Mouse (Mus musculus) heart, embryonic 13.5 days (tissue): ENCODE data around the gene Ssh1. TPM values are rescaled to one million over a fixed set of nuclear protein-coding genes. Genes with fewer than 3 reads are reported as not detected.

Source experiments
- ATAC-seq: fragments of 200-750 bp; cut with Nextera tagmentation; 2 replicates; pipeline ENCODE4 v1.8.0; 2017; ENCODE audit warnings: moderate TSS enrichment; ENCODE audit not compliant: insufficient number of reproducible peaks, low FRiP score, low TSS enrichment; ENCODE audit errors: extremely low read depth
- H3K27ac ChIP-seq: fragments of 300-500 bp; sonication (generic); replicated peaks from 2 replicates; pipeline ENCODE4 v1.5.1; 2015; ENCODE audit warnings: moderate library complexity, mild to moderate bottlenecking, inconsistent platforms
- H3K27me3 ChIP-seq: fragments of 300-500 bp; sonication (generic); replicated peaks from 2 replicates; pipeline ENCODE4 v1.6.1; 2015; ENCODE audit warnings: mild to moderate bottlenecking, inconsistent platforms
- H3K36me3 ChIP-seq: fragments of 300-500 bp; sonication (generic); 2 replicates; pipeline ENCODE4 v1.6.1; 2015; ENCODE audit warnings: mild to moderate bottlenecking, inconsistent platforms
- H3K4me1 ChIP-seq: fragments of 300-500 bp; sonication (generic); 2 replicates; pipeline ENCODE4 v1.6.1; 2015; ENCODE audit warnings: inconsistent platforms
- H3K4me2 ChIP-seq: fragments of 300-500 bp; sonication (generic); 2 replicates; pipeline ENCODE4 v1.6.1; 2015; ENCODE audit warnings: inconsistent platforms, mild to moderate bottlenecking, moderate library complexity
- H3K4me3 ChIP-seq: fragments of 300-500 bp; sonication (generic); 2 replicates; pipeline ENCODE4 v1.5.1; 2015; ENCODE audit warnings: moderate library complexity, mild to moderate bottlenecking, inconsistent platforms
- H3K9ac ChIP-seq: fragments of 300-500 bp; sonication (generic); 2 replicates; pipeline ENCODE4 v1.6.1; 2015; ENCODE audit warnings: inconsistent platforms, mild to moderate bottlenecking, moderate library complexity
- H3K9me3 ChIP-seq: fragments of 300-500 bp; sonication (generic); 2 replicates; pipeline ENCODE4 v1.6.1; 2016; ENCODE audit warnings: inconsistent platforms
- WGBS: fragments of 180-500 bp; shearing (Covaris S2); methylation state at CpG from one replicate; pipeline ENCODE4 v1.1.7; 2015; ENCODE audit warnings: mixed read lengths; 5-methylcytosine and 5-hydroxymethylcytosine counted together
- polyA plus RNA-seq: library from polyadenylated mRNA; unstranded; fragments of >200 nt; fragmentation: Nextera tagmentation; extraction: Ambion mirVana; gene quantifications from 2 replicates; pipeline ENCODE4 v1.2.1, GENCODE M21; 2015

Ssh1 gene
- polyA plus RNA-seq, 1 experiment from 2014 or later, result 13.5 TPM

- Histone ChIP-seq H3K4me3 (peak within 1 kb of the TSS; percentile 100), H3K4me1 (peaks cover 53% of the 10 kb centered on the region)
- WGBS, result under 1% methylated on average over 68 of the region's 68 CpGs
These were observed 84.9 kb downstream of the Ssh1 start, which contains the start of gene Coro1c for GRCm38 (mm10) chr5:113908592-113909441. Gene Coro1c (minus strand): TSS chr5:113908758.

GRCm38 (mm10) chr5:113907786-113908567 is 85.7 kb downstream of the Ssh1 start:
- Histone ChIP-seq H3K4me2 (peak overlapping the region; percentile 88), H3K9me3 (no peaks in the 10 kb centered on the region), H3K27me3 (no peaks in the 10 kb centered on the region), H3K4me3 (peak overlapping the region; percentile 100), H3K4me1 (peaks cover 62% of the 10 kb centered on the region), H3K27ac (peak overlapping the region; percentile 99), H3K9ac (peak overlapping the region; percentile 99), H3K36me3 (no peaks in the 10 kb centered on the region)
- under 1% methylated on average over 66 of the region's 69 CpGs for WGBS
- ATAC-seq, result peak; percentile 62

More at GRCm38 (mm10) chr5:113908592-113909441, 84.9 kb downstream of the Ssh1 start, which contains the start of gene Coro1c:
- H3K27me3 ChIP-seq, result no peaks in the 10 kb centered on the region
- peak within 1 kb of the TSS; percentile 99 for H3K9ac ChIP-seq
- H3K36me3 ChIP-seq, result no peaks in the 10 kb centered on the region
- no peaks in the 10 kb centered on the region for H3K9me3 ChIP-seq
- H3K4me2 ChIP-seq, result peak within 1 kb of the TSS; percentile 88
- ATAC-seq, result peak; percentile 79
- peak within 1 kb of the TSS; percentile 99 for H3K27ac ChIP-seq

- no peaks in the 10 kb centered on the region for H3K36me3 ChIP-seq
- peak overlapping the region; percentile 99 for H3K9ac ChIP-seq
- H3K27me3 ChIP-seq, result no peaks in the 10 kb centered on the region
- H3K4me3 ChIP-seq, result peak overlapping the region; percentile 100
- peak overlapping the region; percentile 88 for H3K4me2 ChIP-seq
- 7% methylated on average over 17 of the region's 17 CpGs for WGBS
- H3K9me3 ChIP-seq, result no peaks in the 10 kb centered on the region
- H3K27ac ChIP-seq, result peak overlapping the region; percentile 99
- no peak for ATAC-seq
- peaks cover 70% of the 10 kb centered on the region for H3K4me1 ChIP-seq
These were observed 86.5 kb downstream of the Ssh1 start for GRCm38 (mm10) chr5:113906958-113907735.

- H3K27ac ChIP-seq, result no peak overlapping the region
- no peaks in the 10 kb centered on the region for H3K9me3 ChIP-seq
- 0 out of 2 replicates have a peak overlapping the region, but pooled peaks have one; percentile 37 for H3K9ac ChIP-seq
- no peaks in the 10 kb centered on the region for H3K27me3 ChIP-seq
- H3K4me3 ChIP-seq, result no peak overlapping the region
- ATAC-seq, result no peak
- no peaks in the 10 kb centered on the region for H3K36me3 ChIP-seq
- 21% methylated on average over 4 of the region's 4 CpGs for WGBS
- peaks cover 84% of the 10 kb centered on the region for H3K4me1 ChIP-seq
- peak overlapping the region; percentile 88; the same call in 1 of the 2 replicates for H3K4me2 ChIP-seq
These were observed 88.7 kb downstream of the Ssh1 start for GRCm38 (mm10) chr5:113904987-113905386.

- H3K4me1 ChIP-seq, result peaks cover 89% of the 10 kb centered on the region
- H3K27me3 ChIP-seq, result no peaks in the 10 kb centered on the region
- no peaks in the 10 kb centered on the region for H3K9me3 ChIP-seq
- no peak for ATAC-seq
- 49% methylated on average over 5 of the region's 5 CpGs for WGBS
- H3K36me3 ChIP-seq, result no peaks in the 10 kb centered on the region
- H3K9ac ChIP-seq, result peak overlapping the region; percentile 47
- no peak overlapping the region for H3K4me2 ChIP-seq
- no peak overlapping the region for H3K4me3 ChIP-seq
- no peak overlapping the region for H3K27ac ChIP-seq
These were observed 90.7 kb downstream of the Ssh1 start for GRCm38 (mm10) chr5:113902983-113903382.

- 48% methylated on average over 6 of the region's 6 CpGs for WGBS
- peak overlapping the region; percentile 67 for H3K27ac ChIP-seq
- no peaks in the 10 kb centered on the region for H3K9me3 ChIP-seq
- H3K9ac ChIP-seq, result peak overlapping the region; percentile 53
- peak overlapping the region; percentile 55 for H3K4me2 ChIP-seq
- H3K36me3 ChIP-seq, result no peaks in the 10 kb centered on the region
- H3K4me1 ChIP-seq, result peaks cover 92% of the 10 kb centered on the region
- no peaks in the 10 kb centered on the region for H3K27me3 ChIP-seq
- no peak overlapping the region for H3K4me3 ChIP-seq
- no peak for ATAC-seq
These were observed 91.7 kb downstream of the Ssh1 start for GRCm38 (mm10) chr5:113902017-113902416.

- 18% methylated on average over 8 of the region's 8 CpGs for WGBS
- peaks cover 90% of the 10 kb centered on the region for H3K4me1 ChIP-seq
- peak overlapping the region; percentile 55 for H3K4me2 ChIP-seq
These were observed 92.6 kb downstream of the Ssh1 start for GRCm38 (mm10) chr5:113901074-113901571.

GRCm38 (mm10) chr5:113899543-113899942 is 94.2 kb downstream of the Ssh1 start:
- H3K9ac ChIP-seq, result no peak overlapping the region
- no peaks in the 10 kb centered on the region for H3K9me3 ChIP-seq
- H3K4me1 ChIP-seq, result peaks cover 82% of the 10 kb centered on the region
- no peaks in the 10 kb centered on the region for H3K27me3 ChIP-seq
- no peak for ATAC-seq
- H3K4me2 ChIP-seq, result no peak overlapping the region
- H3K4me3 ChIP-seq, result no peak overlapping the region
- peaks cover 3% of the 10 kb centered on the region; the same call in 1 of the 2 replicates for H3K36me3 ChIP-seq
- no peak overlapping the region for H3K27ac ChIP-seq
- 83% methylated on average over 12 of the region's 12 CpGs for WGBS

More at GRCm38 (mm10) chr5:113901074-113901571, 92.6 kb downstream of the Ssh1 start:
- no peak for ATAC-seq
- Histone ChIP-seq H3K36me3 (no peaks in the 10 kb centered on the region), H3K27me3 (no peaks in the 10 kb centered on the region), H3K27ac (peak overlapping the region; percentile 67), H3K9me3 (no peaks in the 10 kb centered on the region), H3K4me3 (peak overlapping the region; percentile 23; the same call in 1 of the 2 replicates), H3K9ac (peak overlapping the region; percentile 53)

- Histone ChIP-seq H3K9ac (no peak overlapping the region), H3K27me3 (no peaks in the 10 kb centered on the region), H3K9me3 (no peaks in the 10 kb centered on the region), H3K4me2 (no peak overlapping the region), H3K4me1 (peaks cover 76% of the 10 kb centered on the region), H3K27ac (no peak overlapping the region), H3K4me3 (no peak overlapping the region), H3K36me3 (peaks cover 3% of the 10 kb centered on the region; the same call in 1 of the 2 replicates)
- no peak for ATAC-seq
- 49% methylated on average over 7 of the region's 7 CpGs for WGBS
These were observed 101.7 kb downstream of the Ssh1 start for GRCm38 (mm10) chr5:113892005-113892404.

GRCm38 (mm10) chr5:113890874-113891273 is 102.8 kb downstream of the Ssh1 start:
- H3K4me1 ChIP-seq, result peaks cover 72% of the 10 kb centered on the region
- H3K4me3 ChIP-seq, result no peak overlapping the region
- no peak for ATAC-seq
- H3K36me3 ChIP-seq, result peaks cover 5% of the 10 kb centered on the region; the same call in 1 of the 2 replicates
- H3K27me3 ChIP-seq, result no peaks in the 10 kb centered on the region
- no peak overlapping the region for H3K4me2 ChIP-seq
- no peak overlapping the region for H3K9ac ChIP-seq
- H3K9me3 ChIP-seq, result no peaks in the 10 kb centered on the region
- H3K27ac ChIP-seq, result peak overlapping the region; percentile 87
- WGBS, result 77% methylated on average over 18 of the region's 18 CpGs
